Mouse (Mus musculus): ENCODE measurements around the gene Ifitm3. TPM values are rescaled to one million over a fixed set of nuclear protein-coding genes. Genes with fewer than 3 reads are reported as not detected.

Ifitm3 gene
- polyA plus RNA-seq (2017; shearing (Covaris generic)) = not detected

GRCm38 (mm10) chr7:141010593-141010992, at the start of gene Ifitm3:
Gene Ifitm3, minus strand, starts transcription at chr7:141010770.

GRCm38 (mm10) chr7:141028831-141029230, 18.3 kb upstream of the Ifitm3 start, which contains the start of gene Gm17387:
Gene Gm17387, plus strand, starts transcription at chr7:141029131.

GRCm38 (mm10) chr7:141017824-141018223, 7.3 kb upstream of the Ifitm3 start, which contains the start of gene Ifitm6:
Gene Ifitm6, minus strand, starts transcription at chr7:141017924.

GRCm38 (mm10) chr7:140966921-140967320, 43.6 kb downstream of the Ifitm3 start, which contains the start of gene Ifitm1:
Gene Ifitm1, plus strand, starts transcription at chr7:140967221.

Other genes starting within 250 kb of the Ifitm3 start
- not detected for gene Cyp2e1, start 247.0 kb downstream of the Ifitm3 start, polyA plus RNA-seq (2017; shearing (Covaris generic))
- 0.47 TPM for gene Syce1, start 222.9 kb downstream of the Ifitm3 start, polyA plus RNA-seq (2017; shearing (Covaris generic))
- gene Zfp941, start 188.6 kb downstream of the Ifitm3 start, polyA plus RNA-seq (2017; shearing (Covaris generic)) = 0.11 TPM
- not detected for gene Urah, start 175.8 kb downstream of the Ifitm3 start, polyA plus RNA-seq (2017; shearing (Covaris generic))
- gene Scgb1c1, start 165.2 kb downstream of the Ifitm3 start, polyA plus RNA-seq (2017; shearing (Covaris generic)) = not detected
- gene Odf3, start 163.0 kb downstream of the Ifitm3 start, polyA plus RNA-seq (2017; shearing (Covaris generic)) = not detected
- gene Gm45785, start 154.4 kb downstream of the Ifitm3 start, polyA plus RNA-seq (2017; shearing (Covaris generic)) = not detected
- gene Ric8a, start 153.8 kb downstream of the Ifitm3 start, polyA plus RNA-seq (2017; shearing (Covaris generic)) = 93.6 TPM
- 48.0 TPM for gene Bet1l, start 153.2 kb downstream of the Ifitm3 start, polyA plus RNA-seq (2017; shearing (Covaris generic))
- gene Psmd13, start 128.8 kb downstream of the Ifitm3 start, polyA plus RNA-seq (2017; shearing (Covaris generic)) = 144 TPM
- 6.2 TPM for gene Sirt3, start 128.5 kb downstream of the Ifitm3 start, polyA plus RNA-seq (2017; shearing (Covaris generic))
- gene Cox8b, start 110.3 kb downstream of the Ifitm3 start, polyA plus RNA-seq (2017; shearing (Covaris generic)) = not detected
- not detected for gene Nlrp6, start 89.9 kb downstream of the Ifitm3 start, polyA plus RNA-seq (2017; shearing (Covaris generic))
- gene Pgghg, start 69.4 kb downstream of the Ifitm3 start, polyA plus RNA-seq (2017; shearing (Covaris generic)) = 11.9 TPM
- not detected for gene Ifitm5, start 60.5 kb downstream of the Ifitm3 start, polyA plus RNA-seq (2017; shearing (Covaris generic))
- gene Gm45717, start 54.8 kb downstream of the Ifitm3 start, polyA plus RNA-seq (2017; shearing (Covaris generic)) = not detected
- not detected for gene Ifitm2, start 54.8 kb downstream of the Ifitm3 start, polyA plus RNA-seq (2017; shearing (Covaris generic))
- gene Ifitm1, start 43.5 kb downstream of the Ifitm3 start, polyA plus RNA-seq (2017; shearing (Covaris generic)) = not detected
- not detected for gene Ifitm6, start 7.2 kb upstream of the Ifitm3 start, polyA plus RNA-seq (2017; shearing (Covaris generic))
- gene Gm17387, start 18.4 kb upstream of the Ifitm3 start, polyA plus RNA-seq (2017; shearing (Covaris generic)) = not detected
- 0.85 TPM for gene B4galnt4, start 50.3 kb upstream of the Ifitm3 start, polyA plus RNA-seq (2017; shearing (Covaris generic))
- gene Pkp3, start 67.4 kb upstream of the Ifitm3 start, polyA plus RNA-seq (2017; shearing (Covaris generic)) = 95.4 TPM
- gene Sigirr, start 89.8 kb upstream of the Ifitm3 start, polyA plus RNA-seq (2017; shearing (Covaris generic)) = 73.6 TPM
- gene Ano9, start 107.0 kb upstream of the Ifitm3 start, polyA plus RNA-seq (2017; shearing (Covaris generic)) = not detected
- gene Ptdss2, start 111.6 kb upstream of the Ifitm3 start, polyA plus RNA-seq (2017; shearing (Covaris generic)) = 8.6 TPM
- 49.7 TPM for gene Rnh1, start 162.1 kb upstream of the Ifitm3 start, polyA plus RNA-seq (2017; shearing (Covaris generic))
- gene Hras, start 183.2 kb upstream of the Ifitm3 start, polyA plus RNA-seq (2017; shearing (Covaris generic)) = 25.1 TPM
- 2.3 TPM for gene Lrrc56, start 183.4 kb upstream of the Ifitm3 start, polyA plus RNA-seq (2017; shearing (Covaris generic))
- gene Lmntd2, start 203.3 kb upstream of the Ifitm3 start, polyA plus RNA-seq (2017; shearing (Covaris generic)) = 6.6 TPM
- 10.0 TPM for gene Rassf7, start 205.1 kb upstream of the Ifitm3 start, polyA plus RNA-seq (2017; shearing (Covaris generic))
- gene Phrf1, start 218.0 kb upstream of the Ifitm3 start, polyA plus RNA-seq (2017; shearing (Covaris generic)) = 112 TPM

All from naive thymus-derived CD4-positive, alpha-beta T cell, adult 5 months (primary cell).